Mouse (Mus musculus): ENCODE measurements at regions not wholly inside any gene's neighbourhood (a gene's known extent, or its start where the extent isn't known, plus 50 kb on each side); places are given as distances from the start of the nearest gene placed in this dataset.

GRCm38 (mm10) chr5:73948031-73948899 is 120.0 kb downstream of the Usp46 start:
- Histone ChIP-seq H3K27me3 (no peaks in the 10 kb centered on the region), H3K36me3 (no peaks in the 10 kb centered on the region), H3K4me2 (no peak overlapping the region), H3K9ac (no peak overlapping the region), H3K4me3 (no peak overlapping the region), H3K4me1 (replicated peaks) (peaks cover 10% of the 10 kb centered on the region), H3K9me3 (no peaks in the 10 kb centered on the region), H3K27ac (replicated peaks) (no peak overlapping the region)
- 92% methylated on average over 9 of the region's 9 CpGs for WGBS
- no peak for ATAC-seq (ENCODE audit: low FRiP score, low read depth)

All from hindbrain, embryonic 15.5 days (tissue).